Mouse (Mus musculus) left cerebral cortex, adult 2 months (tissue): ENCODE results near the gene Lmx1b. TPM values are rescaled to one million over a fixed set of nuclear protein-coding genes. Genes with fewer than 3 reads are reported as not detected.

ENCODE experiments used
- DNase-seq, 2 experiments: peaks; one replicate each; pipeline ENCODE4 v3.0.0; 2021 to 2022; ENCODE audit warnings: low spot score in 2 of 2, mixed read lengths in 1 of 2; ENCODE audit errors: extremely low spot score in 1 of 2
- H3K27ac ChIP-seq: fragments of 200-600 bp; 2 replicates; pipeline ENCODE4 v1.8.1; 2022
- H3K4me3 ChIP-seq: fragments of 200-600 bp; 2 replicates; pipeline ENCODE4 v1.8.1; 2022
- CTCF ChIP-seq: fragments of 200-600 bp; IDR thresholded peaks from 2 replicates; pipeline ENCODE4 v1.8.1; 2022; ENCODE audit warnings: antibody characterized with exemption, mild to moderate bottlenecking, moderate library complexity
- intact Hi-C: fragments of 180-260 bp; cut with DNase I; formaldehyde crosslinking; loops from one replicate; pipeline ENCODE4 v1.15.1; 2025
- total RNA-seq, 2 experiments: library from RNA; stranded (reverse); gene quantifications; 2 replicates each; pipeline ENCODE4 v1.2.3; 2021

The Lmx1b gene
- total RNA-seq, 2 experiments from 2014 or later = 0.07 TPM; not detected in 1

- intact Hi-C loops = no loop called here
These were observed 5.7 kb downstream of the Lmx1b start for GRCm38 (mm10) chr2:33634481-33635090.

DNA sequence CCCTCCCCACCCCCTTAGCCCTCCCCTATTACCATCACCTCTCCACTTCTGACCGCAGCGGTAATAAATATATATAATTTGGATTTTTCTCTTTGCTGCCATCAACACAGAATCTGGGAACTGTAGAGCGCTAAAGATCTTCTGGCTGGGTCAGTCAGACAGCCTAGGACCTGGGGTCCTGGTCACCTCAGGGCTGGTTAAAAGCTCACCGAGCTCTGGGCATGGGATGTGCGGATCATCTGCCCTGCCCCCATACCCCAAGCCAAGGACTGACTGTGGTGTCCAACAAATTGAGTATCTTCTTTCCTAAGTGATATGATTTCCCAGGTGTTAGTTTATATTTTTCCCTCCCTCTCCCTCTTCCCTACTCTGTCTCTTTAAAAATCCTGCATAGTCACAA, 6.4 kb downstream of the Lmx1b start:
- TF ChIP-seq CTCF = no peak
- no peak for DNase-seq
- Histone ChIP-seq H3K27ac (no peak overlapping the region), H3K4me3 (no peak overlapping the region)
- intact Hi-C loops = no loop called here

More at GRCm38 (mm10) chr2:33634481-33635090, 5.7 kb downstream of the Lmx1b start:
- TF ChIP-seq CTCF = no peak
- no peak for DNase-seq
- H3K27ac ChIP-seq = no peak overlapping the region
- H3K4me3 ChIP-seq = no peak overlapping the region

- no peak for DNase-seq
- intact Hi-C loops = no loop called here
- H3K4me3 ChIP-seq = no peak overlapping the region
- no peak for TF ChIP-seq CTCF
- H3K27ac ChIP-seq = no peak overlapping the region
These were observed 7.1 kb downstream of the Lmx1b start for GRCm38 (mm10) chr2:33633237-33633636.

DNA sequence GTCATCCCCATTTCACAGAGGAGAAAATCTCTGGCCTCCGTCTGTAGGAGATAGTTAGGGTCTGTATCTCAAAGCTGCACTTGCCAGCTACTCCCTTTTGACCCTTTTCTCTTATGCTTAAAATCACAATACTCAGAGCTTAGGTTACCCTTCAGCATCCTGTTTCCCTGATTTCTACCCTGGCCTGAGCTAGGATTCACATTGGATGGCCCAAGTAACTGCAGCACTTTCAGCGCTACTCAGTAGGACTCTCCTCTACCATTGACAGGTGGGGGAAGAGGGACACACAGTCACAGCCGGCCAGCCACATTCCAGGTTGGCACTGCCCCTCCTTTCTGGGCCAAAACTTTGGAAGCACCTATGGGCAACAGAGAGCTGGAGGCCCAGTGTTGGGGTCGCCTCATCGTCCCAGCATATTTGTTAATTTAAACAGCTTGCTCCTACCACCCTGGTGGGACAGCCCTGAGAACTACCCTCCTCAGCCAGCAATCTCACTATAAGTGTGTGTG, 7.7 kb downstream of the Lmx1b start:
- H3K27ac ChIP-seq = no peak overlapping the region
- intact Hi-C loops = no loop called here
- TF ChIP-seq CTCF = no peak
- no peak for DNase-seq
- no peak overlapping the region for H3K4me3 ChIP-seq

DNA sequence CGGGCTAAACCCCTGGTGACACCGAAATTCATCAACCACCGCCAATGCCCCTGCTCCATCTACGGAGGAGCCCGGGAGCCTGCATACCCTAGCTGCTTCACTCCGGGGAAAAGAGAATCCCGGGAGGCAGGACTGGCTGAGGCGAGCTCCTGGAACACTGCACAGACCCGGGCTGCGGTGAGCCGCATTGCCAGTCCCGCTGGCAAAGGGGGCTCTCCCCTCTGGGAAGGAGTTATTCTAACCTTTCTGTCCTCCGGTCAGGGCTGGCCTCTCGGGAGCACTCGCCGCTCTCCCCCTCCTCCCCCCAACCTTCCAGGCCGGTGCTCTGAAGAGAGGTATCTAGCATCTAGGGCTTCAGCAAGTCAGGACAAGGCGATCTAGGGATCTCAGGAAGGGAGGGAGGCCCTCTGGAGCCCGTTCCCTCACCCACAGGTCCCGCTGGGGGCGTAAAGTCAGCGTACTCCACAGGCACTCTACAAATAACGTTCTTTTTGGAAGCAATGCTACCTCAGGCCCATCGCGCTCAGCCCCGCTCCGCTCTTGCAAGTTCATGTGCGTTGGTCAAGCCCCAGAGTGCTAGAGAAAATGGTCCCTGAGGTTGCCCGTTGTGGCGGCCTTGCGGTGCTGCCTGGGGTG, 8.5 kb downstream of the Lmx1b start:
- no peak overlapping the region for H3K27ac ChIP-seq
- no peak for TF ChIP-seq CTCF
- intact Hi-C loops = no loop called here
- DNase-seq = no peak
- H3K4me3 ChIP-seq = no peak overlapping the region

DNA sequence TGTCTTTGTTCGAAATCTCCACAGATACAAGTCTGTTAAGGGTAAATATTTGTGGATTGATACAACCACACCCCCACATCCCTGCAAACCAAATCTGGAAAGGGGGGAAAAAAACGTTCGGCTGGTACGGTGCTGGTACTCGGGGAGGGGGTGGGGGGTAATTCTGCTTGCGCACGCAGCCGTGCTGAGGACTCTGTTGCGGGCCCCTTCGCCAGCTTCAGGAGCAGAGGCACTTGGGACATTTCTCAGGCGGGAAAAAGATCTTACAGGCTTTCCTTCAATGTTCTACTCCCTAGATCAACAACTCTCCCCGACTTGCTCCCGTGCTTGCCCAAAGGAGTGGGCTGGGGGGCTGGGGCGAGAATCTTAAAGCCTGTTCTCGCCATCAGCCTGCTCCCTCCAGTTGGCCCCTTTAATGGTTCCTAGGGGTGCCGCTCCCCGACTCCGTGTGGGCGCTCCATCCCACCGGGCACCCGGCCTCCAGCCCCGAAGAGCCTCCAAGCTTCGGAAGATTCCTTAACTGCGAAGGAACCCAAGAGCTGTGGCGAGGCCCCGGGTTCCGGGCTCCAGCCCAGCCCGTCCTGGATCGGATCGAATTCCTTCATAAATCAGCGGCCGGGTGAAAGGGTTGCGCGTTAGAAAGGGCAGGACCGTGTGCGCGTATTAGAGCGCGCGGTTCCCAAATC, 9.1 kb downstream of the Lmx1b start:
- no peak overlapping the region for H3K27ac ChIP-seq
- no peak for DNase-seq
- intact Hi-C loops = no loop called here
- no peak overlapping the region for H3K4me3 ChIP-seq
- TF ChIP-seq CTCF = no peak

DNA sequence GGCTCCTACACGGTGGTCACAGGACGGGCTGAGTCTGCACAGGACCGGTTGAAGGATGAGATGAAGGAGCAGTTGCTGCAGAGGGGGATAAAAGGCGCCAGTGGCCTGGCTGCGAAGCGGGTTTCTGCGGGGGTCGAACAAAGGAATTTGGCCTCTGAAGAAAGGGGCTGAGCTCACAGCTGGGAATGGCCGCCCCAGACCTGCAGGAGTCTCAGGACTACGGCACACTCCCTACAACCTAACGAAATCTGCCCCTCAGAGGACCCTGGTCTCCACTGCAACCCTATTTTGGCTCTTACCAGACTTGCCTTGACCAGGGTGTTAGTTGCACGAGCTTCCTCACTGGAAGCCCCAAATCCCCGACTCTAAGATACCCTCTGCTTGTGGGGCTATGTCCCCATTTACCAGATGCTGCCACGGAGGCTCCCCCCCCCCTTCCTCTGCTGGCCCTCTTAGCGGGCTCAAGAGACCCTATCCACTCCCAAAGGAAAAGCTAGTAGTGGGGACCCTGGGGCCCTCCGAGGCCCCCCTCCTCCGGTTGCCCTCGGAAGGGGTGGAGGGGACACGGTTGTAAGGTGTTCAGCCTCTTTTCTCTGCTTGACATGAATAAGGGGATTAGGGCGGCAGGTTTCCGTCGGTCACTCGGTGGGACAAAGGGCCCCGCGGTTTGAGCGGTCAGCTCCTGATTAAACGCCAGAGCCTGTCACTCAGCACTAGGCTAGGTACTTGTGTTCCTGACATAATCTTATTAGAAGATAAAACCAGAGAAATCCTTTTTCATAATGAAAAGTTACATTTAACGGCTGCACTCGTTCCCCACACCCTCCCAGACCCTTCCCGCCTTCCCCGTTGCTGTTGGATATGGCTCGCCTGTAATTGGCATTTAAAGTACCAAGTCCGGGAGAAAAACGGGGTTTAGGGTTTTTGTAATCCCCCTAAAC, 10.0 kb downstream of the Lmx1b start:
- Histone ChIP-seq H3K4me3 (no peak overlapping the region), H3K27ac (no peak overlapping the region)
- intact Hi-C loops = no loop called here
- no peak for DNase-seq
- no peak for TF ChIP-seq CTCF

DNA sequence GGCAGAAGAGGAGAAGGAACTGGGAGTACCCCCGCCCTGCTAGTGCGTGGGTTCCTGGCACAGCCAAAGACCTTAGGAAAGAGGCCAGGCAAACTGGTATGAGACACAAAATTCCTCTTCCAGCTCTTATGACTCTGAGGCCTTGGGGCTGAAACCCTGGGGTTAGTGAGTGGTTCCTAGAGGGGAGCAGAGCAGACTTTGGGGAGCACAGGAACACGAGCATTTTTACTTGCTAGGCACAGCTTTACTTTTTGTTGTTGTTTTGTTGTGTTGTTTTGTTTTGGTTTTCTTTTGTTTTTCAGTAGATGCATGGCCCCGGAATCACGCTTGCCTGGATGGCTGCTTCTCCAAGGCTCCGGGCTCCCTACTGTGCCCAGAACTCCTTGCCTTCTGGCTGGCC, 10.7 kb downstream of the Lmx1b start:
- no peak overlapping the region for H3K27ac ChIP-seq
- intact Hi-C loops = no loop called here
- no peak for DNase-seq
- no peak for TF ChIP-seq CTCF
- H3K4me3 ChIP-seq = no peak overlapping the region

DNA sequence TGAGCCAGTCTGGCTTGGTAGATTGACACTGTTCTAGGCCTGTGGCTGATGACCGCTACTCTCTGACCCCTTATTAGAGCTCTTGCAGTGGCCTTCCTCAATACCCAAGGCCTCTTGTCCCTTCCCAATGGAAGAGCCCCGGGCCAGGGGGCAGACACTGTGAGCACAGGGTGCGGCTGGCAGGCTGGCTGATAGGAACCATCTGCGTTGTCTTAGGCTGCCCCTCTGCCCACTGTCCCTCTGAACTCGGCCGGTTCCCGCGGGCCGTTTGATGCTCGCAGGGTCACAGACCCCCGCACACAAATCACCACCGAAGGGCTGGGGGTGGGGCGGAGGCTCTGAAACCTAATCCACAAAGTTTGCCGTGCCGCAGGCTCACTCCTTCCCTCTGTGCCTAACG, 11.5 kb downstream of the Lmx1b start:
- Histone ChIP-seq H3K4me3 (no peak overlapping the region), H3K27ac (no peak overlapping the region)
- no peak for TF ChIP-seq CTCF
- DNase-seq = no peak
- intact Hi-C loops = no loop called here

GRCm38 (mm10) chr2:33627058-33627375, 13.3 kb downstream of the Lmx1b start:
- TF ChIP-seq CTCF = no peak
- DNase-seq = no peak
- Histone ChIP-seq H3K4me3 (no peak overlapping the region), H3K27ac (no peak overlapping the region)
- intact Hi-C loops = no loop called here

DNA sequence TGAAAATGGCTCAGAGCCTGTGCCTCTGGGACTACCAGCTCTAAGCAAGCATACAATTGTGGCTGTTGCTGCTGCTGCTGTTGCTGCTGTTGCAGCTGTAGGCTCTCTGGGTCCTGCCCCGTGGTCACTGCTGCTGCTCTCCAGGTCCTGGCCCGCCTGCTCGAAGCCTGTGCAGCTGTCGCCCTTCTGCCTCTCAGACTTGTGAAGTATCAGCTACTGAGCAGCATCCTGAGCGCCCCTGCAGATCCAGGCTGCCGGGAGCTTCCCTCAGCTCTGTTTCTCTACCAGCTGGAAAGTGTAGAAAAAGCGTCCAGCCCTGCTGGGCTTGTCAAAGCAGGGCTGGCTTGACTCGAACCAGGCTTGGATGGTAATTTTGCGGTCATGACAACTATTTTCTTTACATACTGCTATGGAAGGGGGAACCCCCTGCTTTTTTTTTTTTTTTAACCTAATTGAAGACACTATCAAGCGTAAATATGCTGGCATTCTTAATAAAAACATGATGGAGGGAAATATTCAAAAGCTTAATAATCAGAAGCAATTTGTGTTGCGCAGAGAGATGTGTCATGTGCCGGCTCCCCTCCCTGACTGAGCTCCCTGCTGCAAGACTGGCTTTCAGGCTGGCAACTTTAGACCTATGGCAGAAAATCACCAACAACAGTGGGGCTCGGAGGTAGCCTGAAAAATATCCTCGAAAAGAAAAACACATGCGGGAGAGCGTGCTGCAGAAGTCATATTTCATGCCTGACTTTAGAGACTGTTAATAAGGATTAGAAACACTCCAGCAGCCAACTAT, 13.9 kb downstream of the Lmx1b start:
- intact Hi-C loops = no loop called here
- no peak for TF ChIP-seq CTCF
- no peak overlapping the region for H3K4me3 ChIP-seq
- no peak for DNase-seq
- H3K27ac ChIP-seq = no peak overlapping the region
